Mouse (Mus musculus) kidney, postnatal 4 days (tissue): Measurements from ENCODE around the gene Atn1.
A peak's percentile ranks its signal among the peaks of the same experiment; 100 is the strongest.

Experiments
- DNase-seq, 2 experiments: peaks; one replicate each; pipeline ENCODE4 v3.0.0; 2021; ENCODE audit warnings: mixed read lengths in 2 of 2

Gene Atn1

DNA sequence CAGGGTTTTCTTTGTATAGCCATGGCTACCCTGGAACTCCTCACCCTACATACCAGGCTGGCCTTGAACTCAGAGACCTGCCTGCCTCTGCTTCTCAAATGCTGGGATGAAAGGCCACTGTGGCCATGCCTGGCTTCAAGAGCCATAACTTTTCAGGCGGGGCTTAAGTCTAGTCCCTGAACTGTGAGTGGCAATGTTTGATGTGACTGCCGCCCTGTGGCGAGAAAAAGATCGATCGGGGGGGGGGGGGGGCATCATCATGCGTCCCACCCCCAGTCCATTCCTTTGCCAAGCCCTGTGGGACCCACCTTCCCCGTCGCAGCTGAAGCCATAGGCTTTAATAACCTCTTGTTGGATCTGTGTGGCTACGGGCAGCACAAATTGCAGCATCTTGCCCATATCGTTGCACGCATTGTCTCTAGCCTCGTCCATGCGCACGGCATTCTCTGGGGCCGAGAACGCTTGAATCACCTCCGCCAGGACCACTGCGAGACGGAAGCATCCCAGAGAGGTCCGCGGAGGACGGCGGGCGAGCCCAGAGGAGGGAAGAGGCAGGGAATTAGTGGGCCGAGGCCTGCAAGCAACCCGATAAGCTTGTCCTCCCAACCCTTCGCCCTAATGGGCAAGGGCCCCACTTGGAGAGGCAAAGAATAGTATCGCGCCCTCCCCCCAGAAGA lies 16.0 kb downstream of the Atn1 start:
- DNase-seq: no peak

GRCm38 (mm10) chr6:124739231-124739796 lies 17.0 kb downstream of the Atn1 start:
- no peak for DNase-seq

- DNase-seq: peak; percentile 79 to 90
Observed at GRCm38 (mm10) chr6:124738511-124739023, 17.8 kb downstream of the Atn1 start, which contains the start of gene Ptpn6. Gene Ptpn6 (minus strand): TSS chr6:124738714.

DNA sequence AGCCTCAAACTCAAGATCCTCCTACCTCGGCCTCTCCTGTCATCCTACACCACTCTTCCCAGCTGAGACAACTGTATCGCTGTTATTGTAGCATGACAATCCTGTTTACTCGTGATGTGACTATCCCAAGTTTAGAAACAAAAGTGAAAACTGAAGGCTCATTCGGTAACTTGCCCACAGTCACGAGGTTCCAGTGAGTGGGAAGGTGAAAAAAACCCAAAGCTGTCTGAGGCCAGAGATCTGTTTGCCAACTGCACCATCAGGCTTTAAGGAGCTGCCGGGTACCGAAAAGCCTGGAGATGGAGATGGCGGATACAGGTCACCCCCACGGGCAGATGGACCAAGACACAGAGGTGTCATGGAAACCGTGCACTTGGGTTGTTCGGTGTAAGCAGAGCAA lies 19.3 kb downstream of the Atn1 start:
- DNase-seq: no peak

GRCm38 (mm10) chr6:124734417-124734816 lies 21.9 kb downstream of the Atn1 start:
- DNase-seq: no peak

GRCm38 (mm10) chr6:124732476-124733370 lies 23.6 kb downstream of the Atn1 start:
- peak; percentile 44 to 59 for DNase-seq

GRCm38 (mm10) chr6:124731038-124731437 lies 25.3 kb downstream of the Atn1 start:
- no peak for DNase-seq

GRCm38 (mm10) chr6:124729850-124730705 lies 26.2 kb downstream of the Atn1 start:
- DNase-seq: no peak

DNA sequence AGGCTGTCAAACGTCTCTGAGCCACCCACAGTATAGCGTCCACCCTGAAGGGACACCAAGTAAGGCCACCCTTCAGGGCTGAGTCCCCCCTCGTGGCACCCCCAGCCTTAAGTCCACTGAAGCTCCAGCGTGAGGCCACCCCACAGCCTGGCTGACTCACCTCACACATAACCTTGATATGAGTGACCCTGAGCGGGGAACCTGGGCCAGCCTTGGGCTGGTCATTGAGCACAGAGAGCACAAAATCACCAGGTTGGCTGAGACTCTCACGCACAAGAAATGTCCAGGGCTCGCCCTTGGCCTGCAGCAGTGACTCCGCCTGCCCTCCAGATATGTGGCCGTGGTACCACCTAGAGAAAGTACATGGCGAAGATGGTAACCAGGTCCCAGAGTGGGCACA lies 27.7 kb downstream of the Atn1 start:
- DNase-seq: no peak

GRCm38 (mm10) chr6:124724472-124724871 lies 31.9 kb downstream of the Atn1 start:
- no peak for DNase-seq

DNA sequence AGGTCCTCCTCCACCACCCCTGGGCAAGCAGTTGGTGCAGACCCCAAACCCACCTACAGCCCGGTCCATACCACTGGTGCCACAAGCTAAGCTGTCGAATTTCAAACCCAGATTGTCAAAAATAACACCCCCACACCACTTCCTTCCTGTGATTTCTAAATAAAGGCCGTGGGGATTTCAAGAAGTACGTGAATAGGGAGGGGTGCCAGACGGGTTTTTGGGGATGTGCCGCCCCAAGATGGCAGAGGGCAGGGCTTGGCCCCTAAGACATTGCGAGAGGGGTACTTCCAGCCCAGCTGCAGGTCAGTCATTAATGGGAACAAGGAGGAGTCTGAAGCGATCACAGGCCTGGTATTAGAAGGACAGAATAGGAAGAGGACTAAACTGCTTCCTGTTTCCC lies 32.8 kb downstream of the Atn1 start:
- no peak for DNase-seq

GRCm38 (mm10) chr6:124722876-124723473 lies 33.3 kb downstream of the Atn1 start:
- no peak for DNase-seq

GRCm38 (mm10) chr6:124720904-124721303 lies 35.4 kb downstream of the Atn1 start:
- DNase-seq: no peak

- no peak for DNase-seq
Observed at GRCm38 (mm10) chr6:124719354-124719978, 36.9 kb downstream of the Atn1 start.

- peak; percentile 63 to 77 for DNase-seq
Observed at GRCm38 (mm10) chr6:124718703-124719102, 37.6 kb downstream of the Atn1 start.

DNA sequence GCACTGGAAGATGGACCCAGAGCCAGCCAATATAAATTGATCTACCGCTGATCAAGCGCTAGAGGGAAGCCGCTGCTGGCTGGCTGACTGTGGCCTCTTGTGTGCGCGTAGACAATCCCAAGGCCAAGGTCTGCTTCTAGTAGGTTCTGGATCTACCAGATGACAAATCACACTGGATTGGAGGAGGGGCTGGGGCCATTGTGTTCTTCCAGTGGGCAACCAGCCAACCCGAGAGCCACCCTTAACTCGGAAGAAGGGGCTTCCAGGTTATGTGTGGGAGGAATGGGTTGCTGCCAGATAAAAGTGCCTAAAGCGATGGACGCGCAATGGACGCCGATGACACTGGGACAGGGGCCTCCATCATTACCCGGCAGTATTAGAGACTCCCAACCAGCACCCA lies 38.4 kb downstream of the Atn1 start:
- no peak for DNase-seq

DNA sequence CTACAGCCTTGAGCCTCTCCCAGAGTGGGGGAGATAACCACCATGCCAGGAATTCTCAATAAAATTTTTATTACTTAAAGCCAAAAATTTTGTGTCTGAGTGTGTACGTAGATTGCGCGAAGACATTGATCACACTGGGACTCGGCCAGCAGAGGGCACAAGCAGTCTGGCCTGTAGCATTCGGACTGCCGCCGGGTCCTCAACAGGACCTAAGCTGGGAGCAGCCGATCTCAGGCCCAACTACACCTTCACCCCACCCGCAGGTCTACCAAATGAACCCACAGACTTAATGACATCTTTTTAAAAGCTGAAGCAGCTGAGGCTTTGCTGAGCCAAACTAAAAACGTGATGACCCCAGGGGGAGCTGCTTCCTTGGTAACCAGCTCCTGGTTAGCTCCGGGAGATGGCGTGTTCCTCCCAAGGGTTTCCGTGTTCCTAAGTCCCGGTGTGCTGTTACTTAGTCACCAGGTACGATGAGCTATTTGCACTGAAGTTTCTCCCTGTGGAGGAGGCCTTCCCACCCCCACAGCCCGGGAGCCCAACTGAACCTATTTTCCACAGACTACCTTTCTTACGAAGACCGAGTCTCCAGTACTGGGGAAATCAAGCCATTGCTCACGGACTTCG lies 39.3 kb downstream of the Atn1 start:
- DNase-seq: peak; percentile 71 to 78

GRCm38 (mm10) chr6:124712918-124713317 lies 43.4 kb downstream of the Atn1 start:
- no peak for DNase-seq

- DNase-seq: peak; percentile 99
Observed at GRCm38 (mm10) chr6:124711824-124712782, 44.2 kb downstream of the Atn1 start, which contains the start of the genes Emg1 and Phb2. Gene Emg1 (minus strand): TSS chr6:124712178. Gene Phb2 (plus strand): TSS chr6:124712336.
